Mouse (Mus musculus): ENCODE measurements at regions not wholly inside any gene's neighbourhood (a gene's known extent, or its start where the extent isn't known, plus 50 kb on each side); places are given as distances from the start of the nearest gene placed in this dataset.

GRCm38 (mm10) chr16:5829071-5829470, 56.1 kb upstream of the Rbfox1 start:
- no peaks in the 10 kb centered on the region for H3K9me3 ChIP-seq (ENCODE audit: control insufficient read depth, insufficient read depth, low read depth, low read length)
- no peak overlapping the region for H3K27ac ChIP-seq (ENCODE audit: insufficient read depth, low read depth, low read length, poor library complexity, severe bottlenecking)
- DNase-seq (ENCODE audit: low read depth, low spot score) = no peak
- H3K36me3 ChIP-seq (ENCODE audit: control insufficient read depth, insufficient read depth, low read length, poor library complexity, severe bottlenecking) = no peaks in the 10 kb centered on the region
- no peak overlapping the region for H3K9ac ChIP-seq (ENCODE audit: insufficient read depth, low read depth, low read length, poor library complexity, severe bottlenecking)
- TF ChIP-seq CHD2 (IDR thresholded peaks at IDR 0.05; ENCODE audit: low read depth, low read length) (no peak), HCFC1 (IDR thresholded peaks at IDR 0.05; ENCODE audit: borderline replicate concordance, insufficient read depth, low read length) (no peak), MAFK (IDR thresholded peaks at IDR 0.05; ENCODE audit: insufficient read depth, low read depth, low read length) (no peak), ZNF384 (IDR thresholded peaks at IDR 0.05; ENCODE audit: low read depth, low read length) (no peak), ZC3H11A (IDR thresholded peaks at IDR 0.05; ENCODE audit: borderline replicate concordance, low read depth, low read length) (no peak)
- H3K4me3 ChIP-seq (ENCODE audit: insufficient read depth in 1 of 2, low read depth in 1 of 2, low read length in 2 of 2, poor library complexity in 1 of 2, severe bottlenecking in 1 of 2) = no peak overlapping the region
- no peaks in the 10 kb centered on the region for H3K4me1 ChIP-seq (ENCODE audit: control insufficient read depth in 2 of 2, insufficient read depth in 2 of 2, low read length in 2 of 2, poor library complexity in 1 of 2)
- in situ Hi-C loops (cut with MboI; ENCODE audit: low sequenced_read_pairs in 2 of 2, unreplicated experiment in 2 of 2) = no loop called here

- no peak overlapping the region for H3K4me3 ChIP-seq (ENCODE audit: insufficient read depth in 1 of 2, low read depth in 1 of 2, low read length in 2 of 2, poor library complexity in 1 of 2, severe bottlenecking in 1 of 2)
- in situ Hi-C loops (cut with MboI; ENCODE audit: low sequenced_read_pairs in 2 of 2, unreplicated experiment in 2 of 2) = no loop called here
- DNase-seq (ENCODE audit: low read depth, low spot score) = no peak
- H3K9ac ChIP-seq (ENCODE audit: insufficient read depth, low read depth, low read length, poor library complexity, severe bottlenecking) = no peak overlapping the region
- H3K9me3 ChIP-seq (ENCODE audit: control insufficient read depth, insufficient read depth, low read depth, low read length) = no peaks in the 10 kb centered on the region
- no peaks in the 10 kb centered on the region for H3K4me1 ChIP-seq (ENCODE audit: control insufficient read depth in 2 of 2, insufficient read depth in 2 of 2, low read length in 2 of 2, poor library complexity in 1 of 2)
- no peak overlapping the region for H3K27ac ChIP-seq (ENCODE audit: insufficient read depth, low read depth, low read length, poor library complexity, severe bottlenecking)
- H3K36me3 ChIP-seq (ENCODE audit: control insufficient read depth, insufficient read depth, low read length, poor library complexity, severe bottlenecking) = no peaks in the 10 kb centered on the region
- TF ChIP-seq MAFK (IDR thresholded peaks at IDR 0.05; ENCODE audit: insufficient read depth, low read depth, low read length) = no peak
- no peak for TF ChIP-seq CHD2 (IDR thresholded peaks at IDR 0.05; ENCODE audit: low read depth, low read length)
- no peak for TF ChIP-seq HCFC1 (IDR thresholded peaks at IDR 0.05; ENCODE audit: borderline replicate concordance, insufficient read depth, low read length)
- no peak for TF ChIP-seq ZC3H11A (IDR thresholded peaks at IDR 0.05; ENCODE audit: borderline replicate concordance, low read depth, low read length)
- TF ChIP-seq ZNF384 (IDR thresholded peaks at IDR 0.05; ENCODE audit: low read depth, low read length) = no peak
Measured at GRCm38 (mm10) chr16:5823316-5823715, 61.8 kb upstream of the Rbfox1 start.

- peak; percentile 19 for DNase-seq (ENCODE audit: low read depth, low spot score)
- no peaks in the 10 kb centered on the region for H3K9me3 ChIP-seq (ENCODE audit: control insufficient read depth, insufficient read depth, low read depth, low read length)
- H3K4me3 ChIP-seq (ENCODE audit: insufficient read depth in 1 of 2, low read depth in 1 of 2, low read length in 2 of 2, poor library complexity in 1 of 2, severe bottlenecking in 1 of 2) = no peak overlapping the region
- TF ChIP-seq HCFC1 (IDR thresholded peaks at IDR 0.05; ENCODE audit: borderline replicate concordance, insufficient read depth, low read length) = no peak
- no peak for TF ChIP-seq CHD2 (IDR thresholded peaks at IDR 0.05; ENCODE audit: low read depth, low read length)
- TF ChIP-seq ZNF384 (IDR thresholded peaks at IDR 0.05; ENCODE audit: low read depth, low read length) = no peak
- no peak for TF ChIP-seq ZC3H11A (IDR thresholded peaks at IDR 0.05; ENCODE audit: borderline replicate concordance, low read depth, low read length)
- no peak for TF ChIP-seq MAFK (IDR thresholded peaks at IDR 0.05; ENCODE audit: insufficient read depth, low read depth, low read length)
- H3K36me3 ChIP-seq (ENCODE audit: control insufficient read depth, insufficient read depth, low read length, poor library complexity, severe bottlenecking) = no peaks in the 10 kb centered on the region
- H3K9ac ChIP-seq (ENCODE audit: insufficient read depth, low read depth, low read length, poor library complexity, severe bottlenecking) = no peak overlapping the region
- peaks cover 0 to 3% of the 10 kb centered on the region in 2 experiments; a peak in 1 of 4 replicates for H3K4me1 ChIP-seq (ENCODE audit: control insufficient read depth in 2 of 2, insufficient read depth in 2 of 2, low read length in 2 of 2, poor library complexity in 1 of 2)
- no peak overlapping the region for H3K27ac ChIP-seq (ENCODE audit: insufficient read depth, low read depth, low read length, poor library complexity, severe bottlenecking)
- in situ Hi-C loops (cut with MboI; ENCODE audit: low sequenced_read_pairs in 2 of 2, unreplicated experiment in 2 of 2) = no loop called here
Measured at GRCm38 (mm10) chr16:5817166-5817565, 68.0 kb upstream of the Rbfox1 start.

- H3K9ac ChIP-seq (ENCODE audit: insufficient read depth, low read depth, low read length, poor library complexity, severe bottlenecking) = no peak overlapping the region
- in situ Hi-C loops (cut with MboI; ENCODE audit: low sequenced_read_pairs in 2 of 2, unreplicated experiment in 2 of 2) = no loop called here
- H3K36me3 ChIP-seq (ENCODE audit: control insufficient read depth, insufficient read depth, low read length, poor library complexity, severe bottlenecking) = no peaks in the 10 kb centered on the region
- peaks cover 2 to 10% of the 10 kb centered on the region in 2 experiments; a peak in 2 of 4 replicates for H3K4me1 ChIP-seq (ENCODE audit: control insufficient read depth in 2 of 2, insufficient read depth in 2 of 2, low read length in 2 of 2, poor library complexity in 1 of 2)
- H3K27ac ChIP-seq (ENCODE audit: insufficient read depth, low read depth, low read length, poor library complexity, severe bottlenecking) = no peak overlapping the region
- no peaks in the 10 kb centered on the region for H3K9me3 ChIP-seq (ENCODE audit: control insufficient read depth, insufficient read depth, low read depth, low read length)
- no peak overlapping the region for H3K4me3 ChIP-seq (ENCODE audit: insufficient read depth in 1 of 2, low read depth in 1 of 2, low read length in 2 of 2, poor library complexity in 1 of 2, severe bottlenecking in 1 of 2)
- TF ChIP-seq ZC3H11A (IDR thresholded peaks at IDR 0.05; ENCODE audit: borderline replicate concordance, low read depth, low read length) (no peak), ZNF384 (IDR thresholded peaks at IDR 0.05; ENCODE audit: low read depth, low read length) (no peak), CHD2 (IDR thresholded peaks at IDR 0.05; ENCODE audit: low read depth, low read length) (no peak), HCFC1 (IDR thresholded peaks at IDR 0.05; ENCODE audit: borderline replicate concordance, insufficient read depth, low read length) (no peak), MAFK (IDR thresholded peaks at IDR 0.05; ENCODE audit: insufficient read depth, low read depth, low read length) (no peak)
- no peak for DNase-seq (ENCODE audit: low read depth, low spot score)
Measured at GRCm38 (mm10) chr16:5812245-5812820, 72.8 kb upstream of the Rbfox1 start.

Measured in ES-E14 (cell line).